Mouse (Mus musculus) urinary bladder, postnatal 10 days (tissue): Measurements from ENCODE around the gene Ralgapa1.
"Not testable (repeated sequence)": the region's sequence is repeated elsewhere in the genome, so short reads cannot be mapped to it uniquely, and the experiment has no call there.

Source experiments
- DNase-seq: peaks from one replicate; pipeline ENCODE4 v3.0.0; 2022; ENCODE audit warnings: low spot score

The Ralgapa1 gene

GRCm38 (mm10) chr12:55800144-55800543 is 20.8 kb downstream of the Ralgapa1 start:
- no peak for DNase-seq

DNA sequence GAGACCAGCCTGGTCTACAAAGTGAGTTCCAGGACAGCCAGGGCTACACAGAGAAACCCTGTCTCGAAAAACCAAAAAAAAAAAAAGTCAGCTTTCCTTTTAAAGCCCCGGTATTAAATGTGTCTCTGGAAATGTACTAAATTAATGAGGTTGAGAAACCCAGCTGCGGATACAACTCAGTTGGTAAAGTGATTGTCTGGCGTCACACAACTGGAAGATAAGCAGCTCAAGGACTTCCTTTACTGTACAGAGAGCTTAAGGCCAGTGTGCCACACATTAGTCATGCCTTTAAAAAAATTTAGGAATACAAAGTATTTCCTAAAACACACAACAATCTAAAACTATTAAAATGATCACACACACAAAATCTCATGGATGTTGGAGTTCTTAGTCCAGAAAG is 22.2 kb downstream of the Ralgapa1 start:
- no peak for DNase-seq

GRCm38 (mm10) chr12:55797103-55797502 is 23.9 kb downstream of the Ralgapa1 start:
- DNase-seq, result no peak

GRCm38 (mm10) chr12:55794485-55794884 is 26.5 kb downstream of the Ralgapa1 start:
- DNase-seq, result not testable (repeated sequence)

DNA sequence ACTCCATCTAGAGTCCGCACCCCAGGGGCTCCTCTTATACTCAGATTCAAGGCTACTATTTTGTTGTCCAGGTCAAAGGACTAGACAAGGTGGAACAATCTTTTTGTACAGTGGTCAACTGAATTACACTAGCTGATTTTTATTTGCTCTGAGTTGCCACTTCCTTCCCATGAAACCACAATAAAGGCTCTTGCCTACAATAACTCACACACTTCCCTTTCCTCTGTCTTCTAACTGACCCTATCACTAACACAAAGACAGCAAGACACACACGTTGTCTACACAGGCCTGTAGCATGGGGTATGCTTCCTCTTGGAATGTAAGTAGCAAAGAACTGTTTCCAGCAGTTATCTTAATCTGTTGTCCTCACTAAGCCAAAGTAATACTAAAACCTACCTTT is 35.7 kb downstream of the Ralgapa1 start:
- no peak for DNase-seq

DNA sequence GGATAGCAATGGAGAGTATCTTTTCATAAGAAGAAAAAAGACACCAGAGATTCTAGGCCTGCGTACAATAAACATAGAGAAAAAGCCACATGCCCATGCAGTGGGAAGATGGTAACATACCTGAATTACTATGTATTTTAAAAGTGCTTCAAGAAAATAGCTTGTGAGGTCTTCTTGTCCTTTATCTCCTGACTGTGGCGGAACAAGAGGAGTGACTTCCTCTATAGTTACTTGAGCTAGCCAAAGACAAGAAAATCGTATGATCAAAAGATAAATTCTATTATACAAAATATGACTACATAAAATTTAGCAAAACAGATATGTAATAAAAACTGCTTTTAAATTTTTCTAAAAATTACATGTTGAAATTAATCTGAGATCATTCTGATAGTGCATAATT is 38.3 kb downstream of the Ralgapa1 start:
- DNase-seq, result no peak

DNA sequence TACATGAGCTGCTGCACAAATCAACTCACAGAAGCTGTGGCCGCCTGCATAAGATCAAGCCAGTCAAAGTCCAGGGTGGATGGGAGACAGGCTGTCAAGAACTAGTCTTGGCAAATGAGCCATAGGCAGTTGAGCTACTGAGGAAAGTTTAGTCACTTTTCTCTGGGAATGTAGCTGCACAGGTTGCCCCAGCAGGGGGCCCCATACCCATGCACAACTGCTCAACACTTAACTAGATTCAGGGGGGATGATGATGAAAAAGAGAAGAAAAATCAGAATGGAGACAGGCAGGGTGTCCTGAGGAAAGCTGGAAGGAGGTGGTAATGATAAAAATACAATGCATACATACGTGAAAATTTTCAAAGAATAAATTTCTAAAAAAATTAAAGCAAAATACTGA is 42.7 kb downstream of the Ralgapa1 start:
- no peak for DNase-seq

GRCm38 (mm10) chr12:55777356-55777755 is 43.6 kb downstream of the Ralgapa1 start:
- no peak for DNase-seq

DNA sequence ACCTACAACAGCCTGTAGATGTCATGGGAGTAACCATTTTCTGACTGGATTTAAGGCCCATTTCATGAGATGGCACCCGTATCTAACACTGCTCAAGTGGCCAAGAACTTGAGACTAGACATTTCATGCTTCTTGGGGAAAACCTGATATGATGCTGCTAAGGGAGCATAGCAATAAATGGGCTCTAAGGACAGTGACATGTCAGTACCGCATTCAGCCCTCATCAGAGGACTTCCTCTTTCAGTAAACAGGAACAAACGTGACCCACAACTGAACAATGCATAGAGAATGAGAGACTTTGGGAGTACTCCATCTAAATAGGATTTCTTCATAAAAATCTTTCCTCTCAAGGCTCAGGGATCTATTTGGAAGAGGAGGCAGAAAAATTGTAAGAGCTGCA is 46.7 kb downstream of the Ralgapa1 start:
- DNase-seq, result no peak

- DNase-seq, result no peak
These were observed 100.6 kb downstream of the Ralgapa1 start for GRCm38 (mm10) chr12:55720319-55720718.

- DNase-seq, result no peak
These were observed 115.1 kb downstream of the Ralgapa1 start for GRCm38 (mm10) chr12:55705881-55706280.

- DNase-seq, result no peak
These were observed 154.3 kb downstream of the Ralgapa1 start for GRCm38 (mm10) chr12:55666699-55667098.

GRCm38 (mm10) chr12:55663194-55663593 is 157.8 kb downstream of the Ralgapa1 start:
- DNase-seq, result not testable (repeated sequence)

DNA sequence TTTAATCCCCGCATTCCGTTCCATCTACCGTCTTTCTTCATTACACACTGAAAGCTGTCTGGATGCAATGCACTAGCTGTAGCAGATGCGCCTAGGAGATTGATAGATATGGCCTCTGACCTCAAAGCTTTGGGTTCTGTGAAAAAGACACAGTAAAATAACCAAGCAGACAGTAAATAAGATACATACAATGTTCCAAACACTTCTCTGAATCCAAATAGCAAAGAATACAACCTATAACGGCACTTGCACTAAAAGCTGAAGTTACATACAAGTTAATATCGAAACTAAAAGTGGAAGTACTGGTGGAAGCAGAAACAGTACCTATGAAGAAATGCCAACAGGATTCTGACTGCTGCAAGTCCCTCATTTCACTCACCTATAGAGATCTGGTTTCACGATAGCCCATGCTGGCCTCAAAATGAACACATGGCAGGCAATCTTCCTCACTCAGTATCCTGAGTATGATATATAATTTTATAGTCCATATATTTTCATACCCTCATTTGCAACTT is 172.9 kb downstream of the Ralgapa1 start:
- no peak for DNase-seq

DNA sequence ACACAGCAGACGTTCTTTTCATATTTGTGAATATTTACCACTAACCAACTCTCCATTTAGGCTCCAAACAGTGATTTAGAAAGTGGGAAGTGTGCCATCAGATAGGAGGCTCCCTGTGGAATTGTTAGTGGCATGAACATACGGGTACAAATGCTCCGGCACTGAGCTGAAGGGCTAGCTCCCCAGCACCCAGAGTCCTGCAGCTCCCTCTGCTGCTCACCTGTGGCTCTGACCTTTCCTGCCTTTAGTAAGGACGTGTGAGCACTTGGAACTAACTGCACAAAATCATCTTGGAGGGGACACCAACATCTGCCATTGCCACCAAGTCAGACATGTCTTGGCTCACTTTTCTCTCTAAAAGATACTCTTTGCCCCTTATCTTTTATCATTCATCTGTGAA is 194.3 kb downstream of the Ralgapa1 start:
- DNase-seq, result no peak

DNA sequence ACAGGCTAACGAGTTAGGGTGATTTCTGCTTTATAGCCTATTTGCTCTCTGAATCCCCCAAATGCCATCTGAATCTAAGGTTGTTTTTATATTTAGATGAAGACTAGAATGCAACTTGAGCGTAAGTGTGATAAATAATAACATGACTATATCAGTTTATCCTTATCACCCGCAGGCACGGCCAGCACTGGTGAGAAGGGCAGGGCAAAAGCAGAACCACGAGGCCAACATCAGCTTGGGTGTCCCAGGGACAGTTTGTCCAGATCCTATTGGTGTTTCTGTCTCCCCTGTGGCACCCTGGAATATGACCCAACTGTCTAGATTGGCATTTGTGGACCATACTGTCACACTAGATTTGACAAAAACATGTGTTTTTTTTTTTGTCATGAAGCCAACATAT is 197.7 kb downstream of the Ralgapa1 start:
- no peak for DNase-seq

DNA sequence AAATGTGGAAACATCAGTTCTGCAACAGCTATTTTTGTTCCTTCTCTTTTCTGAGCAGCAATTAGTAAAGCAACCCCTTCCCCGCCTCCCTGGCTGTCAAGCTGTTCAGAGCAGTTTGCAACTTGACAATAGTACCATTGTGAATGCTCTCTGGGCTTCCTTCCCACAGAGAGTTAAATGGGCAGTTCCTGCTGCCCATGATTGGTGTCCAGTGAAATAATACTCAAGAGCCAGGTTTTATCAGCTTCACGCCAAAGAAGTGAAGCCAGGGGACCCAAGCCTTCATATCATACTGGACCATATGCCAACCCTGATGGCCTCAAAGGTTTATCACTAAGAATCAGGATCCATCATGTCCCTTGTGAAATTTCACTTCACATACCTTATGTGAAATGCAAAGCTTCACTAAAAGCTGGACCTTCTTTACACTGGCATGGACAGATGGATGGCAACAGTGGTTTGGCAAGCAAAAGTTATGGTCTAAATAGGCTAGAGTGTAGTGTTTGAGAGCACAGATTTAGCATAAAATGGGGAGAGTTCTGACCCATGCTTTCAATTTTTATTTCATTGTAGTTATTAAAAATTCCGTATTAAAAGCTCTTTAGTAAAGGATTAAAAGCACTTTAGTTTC is 198.2 kb downstream of the Ralgapa1 start:
- DNase-seq, result no peak

- DNase-seq, result no peak
These were observed 200.6 kb downstream of the Ralgapa1 start for GRCm38 (mm10) chr12:55620321-55620720.

GRCm38 (mm10) chr12:55610812-55611211 is 210.2 kb downstream of the Ralgapa1 start:
- no peak for DNase-seq

GRCm38 (mm10) chr12:55607902-55608301 is 213.1 kb downstream of the Ralgapa1 start:
- DNase-seq, result no peak

- DNase-seq, result no peak
These were observed 216.6 kb downstream of the Ralgapa1 start for GRCm38 (mm10) chr12:55604411-55604810.

GRCm38 (mm10) chr12:55600503-55600994 is 220.4 kb downstream of the Ralgapa1 start:
- no peak for DNase-seq

- DNase-seq, result no peak
These were observed 221.1 kb downstream of the Ralgapa1 start for GRCm38 (mm10) chr12:55599639-55600502.
